Mouse (Mus musculus) megakaryocyte, adult 5-6 weeks (primary cell): ENCODE results near the gene Serpine2. TPM values are rescaled to one million over a fixed set of nuclear protein-coding genes. Genes with fewer than 3 reads are reported as not detected.

Experiments used
- ATAC-seq: 2 replicates; pipeline ENCODE4 v1.8.0; 2016; ENCODE audit warnings: mild to moderate bottlenecking, inconsistent platforms; ENCODE audit not compliant: poor library complexity, severe bottlenecking
- total RNA-seq, 2 experiments: library from RNA; stranded (forward) in 1 of 2; stranded (reverse) in 1 of 2; fragments of 153-499, 151-499 nt in 1 of 2; fragments of 221-1000, 200-1000 nt in 1 of 2; gene quantifications; 2 replicates each; pipeline versions ENCODE4 v1.2.3 to v1.2.4; 2015 to 2017

The Serpine2 gene
- total RNA-seq (2015) (3.3 and 8.2 TPM in 2 replicates), total RNA-seq (2017) (3.1 and 6.4 TPM in 2 replicates)

DNA sequence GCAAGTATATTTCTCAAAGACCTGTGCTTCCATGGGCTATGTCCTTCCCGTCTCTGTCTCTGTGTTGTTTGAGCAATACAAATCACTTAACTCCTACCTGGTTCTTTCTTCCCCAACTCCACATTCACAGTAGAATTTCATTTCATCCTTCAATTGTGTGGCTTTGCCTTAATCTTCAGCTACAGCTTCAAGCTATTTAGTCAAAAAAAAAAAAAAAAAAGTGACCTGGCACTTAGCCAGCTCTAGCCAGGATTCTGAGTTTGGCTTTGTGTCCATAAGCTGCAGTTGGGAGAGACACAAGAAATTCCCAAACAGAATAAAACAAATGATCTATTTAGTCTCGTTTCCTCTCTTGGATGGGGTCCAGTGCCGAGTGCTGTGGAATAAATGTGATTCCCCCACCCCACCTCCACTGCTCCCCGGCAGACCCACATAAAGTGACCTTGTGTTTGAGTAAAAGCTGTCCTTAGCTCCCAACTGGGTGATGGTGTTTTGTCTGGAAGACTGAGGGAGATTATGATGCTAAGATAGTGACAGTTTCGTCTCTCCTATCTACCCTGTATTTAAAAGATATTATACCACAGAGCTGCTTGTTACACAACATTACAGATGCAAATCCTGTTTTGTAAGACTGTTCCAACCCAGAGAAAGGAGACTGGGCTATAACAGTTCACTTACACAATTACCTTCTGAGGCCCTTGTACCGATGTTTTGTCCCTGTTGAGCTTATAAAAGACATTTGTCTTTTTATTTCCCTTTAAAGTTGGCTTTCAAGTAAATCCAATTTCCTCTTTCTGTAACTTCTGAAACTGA is at the start of gene Serpine2:
Gene Serpine2, minus strand, starts transcription at position 51 of the 813 bp plus-strand sequence.
- ATAC-seq: peak; percentile 33; the same call in 1 of the 2 replicates

DNA sequence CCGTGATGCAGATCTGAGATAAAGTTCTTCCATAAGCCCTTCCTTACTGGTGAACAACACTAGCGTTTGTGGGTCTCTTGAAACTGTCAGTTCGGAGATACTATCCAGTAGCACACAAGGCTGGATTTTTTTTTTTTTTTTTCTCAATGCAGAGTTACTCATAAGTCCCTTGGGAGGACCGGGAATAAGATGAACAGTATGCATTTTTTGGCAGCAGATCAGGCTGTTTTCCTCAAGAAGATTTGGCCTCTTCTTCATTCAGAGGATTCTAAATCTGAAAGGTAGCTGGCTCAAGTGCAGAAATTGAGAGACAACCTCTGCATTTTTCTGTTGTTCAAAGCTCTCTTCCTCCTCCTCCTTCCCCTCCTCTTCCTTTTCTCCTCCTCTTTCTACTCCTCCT is 46.8 kb upstream of the Serpine2 start:
- no peak for ATAC-seq

- ATAC-seq: no peak
Observed at GRCm38 (mm10) chr1:79905241-79905640, 44.3 kb upstream of the Serpine2 start.

GRCm38 (mm10) chr1:79902901-79903300 is 41.9 kb upstream of the Serpine2 start:
- ATAC-seq: no peak

DNA sequence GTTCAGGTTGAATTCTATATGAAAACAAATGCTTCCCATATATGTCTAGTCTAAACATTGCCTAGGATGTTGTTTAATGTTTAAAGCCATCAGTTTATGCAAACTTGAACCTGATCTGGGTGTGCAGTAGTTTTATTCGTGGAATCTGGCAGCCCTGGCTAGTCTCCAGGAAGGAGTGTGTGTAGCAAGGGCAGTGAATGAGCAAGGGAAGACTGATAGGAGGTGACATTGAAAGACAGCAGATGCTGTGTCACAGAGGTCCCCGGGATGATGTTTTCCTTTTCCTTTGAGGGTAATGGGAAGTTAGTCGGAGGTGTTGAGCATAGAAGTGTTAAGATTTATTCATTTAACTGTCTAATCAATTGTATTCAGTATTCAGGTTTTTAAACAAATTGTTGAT is 21.7 kb upstream of the Serpine2 start:
- no peak for ATAC-seq

- no peak for ATAC-seq
Observed at GRCm38 (mm10) chr1:79874741-79875140, 13.8 kb upstream of the Serpine2 start.

- no peak for ATAC-seq
Observed at GRCm38 (mm10) chr1:79860411-79861039, 455 bp downstream of the Serpine2 start.

DNA sequence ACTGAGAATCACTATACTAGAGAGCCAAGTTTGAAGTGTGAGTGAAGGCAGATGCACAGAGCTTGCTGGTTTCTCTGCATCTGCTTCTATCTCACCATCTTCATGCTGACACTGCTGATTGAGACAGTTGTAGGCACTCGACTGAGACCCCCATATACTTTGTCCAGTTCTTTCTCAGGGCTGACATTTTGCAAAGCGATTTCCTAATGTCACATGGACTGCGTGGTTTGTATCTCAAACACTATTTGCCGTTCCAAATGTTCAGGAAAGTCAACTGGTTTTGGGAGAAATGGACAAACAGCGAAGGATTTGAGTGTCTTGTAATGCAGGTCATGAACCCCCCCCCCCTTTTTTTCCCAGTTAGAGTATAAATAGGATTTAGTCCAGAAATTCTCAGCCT is 1.0 kb downstream of the Serpine2 start:
- ATAC-seq: no peak

DNA sequence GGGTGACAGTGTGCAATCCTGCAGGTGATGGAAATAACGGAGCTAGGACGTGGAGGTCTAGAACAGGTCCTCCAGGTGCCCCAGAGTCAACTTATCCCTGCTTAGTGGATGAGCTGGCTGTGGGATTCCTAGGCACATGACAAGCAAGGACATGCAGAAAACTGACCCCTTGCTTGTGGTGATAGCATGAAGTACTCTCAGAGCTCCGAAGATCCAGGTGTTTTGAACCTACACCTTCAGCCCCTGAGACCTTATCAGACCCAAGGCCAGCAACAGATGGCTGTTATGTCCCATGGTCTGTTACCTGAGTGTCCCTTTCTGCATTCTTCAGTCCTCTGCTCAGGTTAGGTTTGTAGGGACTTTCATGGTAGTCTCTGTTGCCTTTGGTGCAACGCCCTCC is 2.0 kb downstream of the Serpine2 start:
- ATAC-seq: 0 out of 2 replicates have a peak, but pooled peaks have one; percentile 1

DNA sequence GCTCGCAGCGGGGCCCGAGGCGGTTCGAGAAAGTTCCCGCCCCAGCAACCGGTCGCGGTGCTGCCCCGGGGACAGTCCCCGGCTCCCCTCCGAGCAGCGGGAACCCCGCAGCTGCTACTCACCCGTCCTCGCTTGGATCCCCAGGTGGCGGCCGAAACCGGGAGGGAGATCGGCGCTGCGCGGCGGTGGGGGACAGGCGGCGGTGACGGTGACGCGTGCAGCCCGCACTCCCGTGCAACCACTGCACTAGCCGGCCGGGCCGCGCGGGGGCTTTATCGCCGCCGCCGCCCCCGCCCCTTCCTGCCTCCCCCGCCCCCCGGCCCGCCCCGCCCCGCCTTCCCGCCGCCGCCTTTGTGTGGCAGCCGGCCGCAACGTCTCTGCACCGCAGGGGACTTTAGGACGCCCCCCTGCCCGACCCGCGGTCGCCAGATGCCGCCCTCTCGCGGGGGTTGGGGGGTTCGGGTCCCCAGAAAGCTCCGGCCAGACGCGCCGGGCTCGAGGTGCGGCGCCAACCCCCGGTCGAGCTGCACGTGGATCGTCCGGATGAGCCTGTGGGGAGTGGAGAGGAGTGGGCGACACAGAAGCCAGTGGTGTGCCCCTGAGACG is 2.5 kb downstream of the Serpine2 start:
- ATAC-seq: peak; percentile 53

GRCm38 (mm10) chr1:79857681-79858388 is 3.1 kb downstream of the Serpine2 start:
- peak; percentile 7 for ATAC-seq

DNA sequence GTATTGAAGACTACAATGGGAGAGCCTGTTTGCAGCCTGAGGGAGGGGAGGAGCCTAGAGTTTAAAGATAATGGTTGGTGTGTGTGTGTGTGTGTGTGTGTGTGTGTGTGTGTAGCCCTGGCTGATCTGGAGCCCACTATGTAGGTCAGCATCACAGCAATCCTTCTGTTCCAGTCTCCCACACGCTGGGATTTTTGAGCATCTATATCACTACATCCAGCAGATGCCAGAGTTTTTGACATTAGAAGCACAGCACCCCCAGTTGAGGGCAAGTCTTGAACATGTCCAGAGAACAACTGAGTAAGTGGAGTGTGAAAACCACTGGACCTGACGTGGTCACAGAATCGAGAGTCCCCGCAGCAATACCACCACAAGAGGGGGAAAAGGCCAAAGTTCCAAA is 4.2 kb downstream of the Serpine2 start:
- no peak for ATAC-seq

GRCm38 (mm10) chr1:79853527-79853926 is 7.5 kb downstream of the Serpine2 start:
- peak; percentile 55 for ATAC-seq

- ATAC-seq: no peak
Observed at GRCm38 (mm10) chr1:79850341-79850740, 10.6 kb downstream of the Serpine2 start.

DNA sequence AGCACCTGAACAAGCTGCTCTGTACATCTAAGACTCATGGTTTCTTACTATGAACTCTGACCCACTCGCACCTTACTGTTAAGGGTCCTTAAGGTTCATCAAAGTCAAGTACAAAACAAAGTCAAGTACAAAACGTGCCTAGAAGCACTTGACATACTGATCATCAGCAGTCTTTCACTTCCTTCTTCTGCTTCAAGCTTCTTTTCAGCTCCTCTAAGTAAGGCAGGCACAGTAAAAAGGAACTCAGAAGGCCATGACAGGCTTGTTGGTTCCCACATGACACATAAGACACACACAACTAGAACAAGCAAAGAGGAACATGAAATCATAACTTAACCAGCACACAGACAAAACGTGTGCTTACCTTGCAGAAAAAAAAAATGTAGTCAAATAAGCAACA is 12.3 kb downstream of the Serpine2 start:
- ATAC-seq: peak; percentile 90

DNA sequence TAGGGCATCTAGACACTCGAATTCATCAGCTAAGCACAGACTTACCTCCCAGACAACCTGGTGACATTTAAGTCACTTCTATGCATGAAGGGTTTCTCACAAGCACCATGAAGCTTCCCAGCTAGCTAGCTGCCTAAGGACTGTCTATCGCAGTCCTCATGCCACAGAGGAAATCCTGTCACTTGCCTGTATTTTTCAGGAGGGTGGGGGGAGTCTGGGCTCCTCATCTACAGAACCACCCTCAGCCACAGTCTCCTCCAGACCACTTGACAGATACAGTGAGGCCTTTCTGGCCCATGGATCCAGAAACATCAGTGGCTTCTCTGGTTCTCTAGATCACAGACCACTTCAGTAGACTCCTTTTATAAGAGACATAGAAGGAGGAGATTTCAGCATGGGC is 14.1 kb downstream of the Serpine2 start:
- no peak for ATAC-seq

- ATAC-seq: no peak
Observed at GRCm38 (mm10) chr1:79832719-79833404, 28.1 kb downstream of the Serpine2 start.

GRCm38 (mm10) chr1:79823951-79824633 is 36.9 kb downstream of the Serpine2 start:
- ATAC-seq: no peak

DNA sequence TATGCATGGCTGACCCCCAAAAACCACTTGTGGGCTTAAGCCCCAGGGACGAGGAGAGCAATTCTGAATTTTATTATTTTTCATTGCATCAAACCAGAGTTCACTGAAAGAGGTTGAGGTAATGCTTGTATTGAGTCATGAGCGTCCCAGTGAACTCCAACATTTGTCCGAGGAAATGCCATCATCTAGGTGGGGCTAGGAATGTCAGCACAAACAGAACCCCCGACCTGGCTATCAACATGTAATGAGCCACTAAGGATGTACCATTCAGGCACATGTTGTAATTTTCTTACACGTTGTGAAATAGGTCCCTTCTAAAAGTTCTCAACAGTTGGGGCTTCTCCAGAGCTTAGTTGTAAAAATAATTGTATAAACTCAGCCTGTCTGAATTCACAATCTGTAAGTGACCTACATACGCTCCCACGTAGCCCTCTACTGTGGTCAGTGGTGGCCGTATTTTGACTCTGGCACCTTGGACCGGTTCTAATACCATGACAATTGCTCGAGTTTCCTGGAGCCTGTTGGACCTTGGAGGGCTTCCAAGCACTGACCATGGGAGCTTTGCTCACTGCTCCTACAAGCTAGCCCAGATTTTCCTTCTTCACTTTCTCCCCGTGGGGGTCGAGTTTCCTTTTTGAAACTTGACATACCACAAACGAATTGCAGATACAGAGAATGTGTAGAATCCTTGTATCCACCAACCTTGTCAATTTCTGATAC is 38.0 kb downstream of the Serpine2 start:
- peak; percentile 17; the same call in 1 of the 2 replicates for ATAC-seq
